Mouse (Mus musculus) left cerebral cortex, adult 18-20 months (tissue): ENCODE measurements around the gene Rhof. TPM values are rescaled to one million over a fixed set of nuclear protein-coding genes. Genes with fewer than 3 reads are reported as not detected.

Source experiments
- DNase-seq, 2 experiments: peaks; one replicate each; pipeline ENCODE4 v3.0.0; 2021 to 2022; ENCODE audit warnings: low spot score in 2 of 2, mixed read lengths in 1 of 2
- long read RNA-seq, 2 experiments: library from polyadenylated mRNA; stranded (forward); transcript quantifications; one replicate each; pipeline ENCODE4 v2.0.0; 2021
- total RNA-seq, 2 experiments: library from RNA; stranded (reverse); gene quantifications; 2 replicates each; pipeline ENCODE4 v1.2.3; 2021

Gene Rhof
- 10 to 100 TPM; 50.5 to 51.0 TPM for total RNA-seq
- long read RNA-seq, experiment 1, transcript Rhof-201 (5 exons, 2,208 nt), result major isoform, 86 of 96 reads
- long read RNA-seq, experiment 1, partial matches to known transcripts, result 2 of 96 reads
- long read RNA-seq, experiment 1, other reads (novel, unspliced or antisense), result 8 of 96 reads
- long read RNA-seq, experiment 2, transcript Rhof-201 (5 exons, 2,208 nt), result major isoform, 76 of 84 reads
- long read RNA-seq, experiment 2, partial matches to known transcripts, result 6 of 84 reads
- long read RNA-seq, experiment 2, other reads (novel, unspliced or antisense), result 2 of 84 reads

GRCm38 (mm10) chr5:123132308-123133071 is at the start of gene Rhof:
Rhof (minus strand) TSS chr5:123132692.
- DNase-seq, result peak; percentile 85 to 87

- no peak for DNase-seq
Observed at GRCm38 (mm10) chr5:123181536-123181935, 49.0 kb upstream of the Rhof start.

GRCm38 (mm10) chr5:123180390-123180789 is 47.9 kb upstream of the Rhof start:
- no peak for DNase-seq

GRCm38 (mm10) chr5:123178792-123179191 is 46.3 kb upstream of the Rhof start:
- DNase-seq, result no peak

GRCm38 (mm10) chr5:123171646-123172350 is 39.3 kb upstream of the Rhof start:
- DNase-seq, result peak; percentile 80 to 83

GRCm38 (mm10) chr5:123170365-123170764 is 37.9 kb upstream of the Rhof start:
- DNase-seq, result no peak

GRCm38 (mm10) chr5:123169284-123169683 is 36.8 kb upstream of the Rhof start, which contains the start of gene Psmd9:
Psmd9 (plus strand) TSS chr5:123169413.
- DNase-seq, result no peak

GRCm38 (mm10) chr5:123167591-123167990 is 35.1 kb upstream of the Rhof start:
- DNase-seq, result no peak

GRCm38 (mm10) chr5:123166437-123166836 is 33.9 kb upstream of the Rhof start:
- DNase-seq, result no peak

GRCm38 (mm10) chr5:123162942-123163341 is 30.4 kb upstream of the Rhof start:
- DNase-seq, result no peak

- DNase-seq, result no peak
Observed at GRCm38 (mm10) chr5:123160341-123160740, 27.8 kb upstream of the Rhof start.

GRCm38 (mm10) chr5:123159866-123160265 is 27.4 kb upstream of the Rhof start:
- DNase-seq, result no peak

GRCm38 (mm10) chr5:123159446-123159845 is 27.0 kb upstream of the Rhof start:
- no peak for DNase-seq

- no peak for DNase-seq
Observed at GRCm38 (mm10) chr5:123157972-123158371, 25.5 kb upstream of the Rhof start.

GRCm38 (mm10) chr5:123156763-123157162 is 24.3 kb upstream of the Rhof start:
- DNase-seq, result no peak

GRCm38 (mm10) chr5:123155425-123155824 is 22.9 kb upstream of the Rhof start:
- DNase-seq, result peak in 1 of 2 experiments; percentile 61

- no peak for DNase-seq
Observed at GRCm38 (mm10) chr5:123152901-123153300, 20.4 kb upstream of the Rhof start.

GRCm38 (mm10) chr5:123151707-123152362 is 19.3 kb upstream of the Rhof start:
- DNase-seq, result no peak

- no peak for DNase-seq
Observed at GRCm38 (mm10) chr5:123151077-123151476, 18.6 kb upstream of the Rhof start.

- no peak for DNase-seq
Observed at GRCm38 (mm10) chr5:123150641-123151040, 18.1 kb upstream of the Rhof start.
